Mouse (Mus musculus) CH12.LX (cell line): Measurements from ENCODE around the gene Olfr391-ps. TPM values are rescaled to one million over a fixed set of nuclear protein-coding genes. Genes with fewer than 3 reads are reported as not detected.

ENCODE experiments used
- DNase-seq: peaks from one replicate; pipeline ENCODE4 v3.0.0-alpha.2; 2013; ENCODE audit errors: extremely low read depth
- H3K27ac ChIP-seq: 2 replicates; pipeline ENCODE4 v1.5.1; 2012; ENCODE audit warnings: low read depth, mild to moderate bottlenecking, control low read depth, moderate library complexity; ENCODE audit not compliant: insufficient read depth
- H3K27me3 ChIP-seq: replicated peaks from 2 replicates; pipeline ENCODE3; 2012; ENCODE audit warnings: inconsistent platforms
- H3K36me3 ChIP-seq, 2 experiments: replicated peaks in 1 of 2; 2 replicates each; pipeline versions ENCODE3 to v1.6.1; 2012; ENCODE audit warnings: inconsistent platforms in 1 of 2, low read length in 1 of 2, mild to moderate bottlenecking in 1 of 2, mixed read lengths in 1 of 2, moderate library complexity in 1 of 2; ENCODE audit not compliant: control insufficient read depth in 1 of 2, insufficient read depth in 1 of 2
- H3K4me1 ChIP-seq, 2 experiments: 2 replicates each; pipeline ENCODE4 v1.6.1; 2012; ENCODE audit warnings: inconsistent platforms in 1 of 2, moderate library complexity in 1 of 2; ENCODE audit not compliant: insufficient read depth in 2 of 2, control insufficient read depth in 1 of 2
- H3K4me2 ChIP-seq: 2 replicates; pipeline ENCODE4 v1.6.1; 2012; ENCODE audit warnings: low read depth, mild to moderate bottlenecking, control low read depth; ENCODE audit not compliant: poor library complexity, insufficient read depth, severe bottlenecking
- H3K4me3 ChIP-seq, 3 experiments: fragments of 150-350 bp in 1 of 3; sonication (generic) in 1 of 3; replicated peaks in 1 of 3; 2 replicates each; pipeline versions ENCODE3 to v1.5.1; 2011 to 2012; ENCODE audit warnings: low read depth in 2 of 3, low read length in 2 of 3, mild to moderate bottlenecking in 2 of 3, moderate library complexity in 2 of 3, control low read depth in 1 of 3, improper control_type of control experiment in 1 of 3, inconsistent platforms in 1 of 3, mixed read lengths in 1 of 3; ENCODE audit not compliant: poor library complexity in 1 of 3
- H3K79me2 ChIP-seq: replicated peaks from 2 replicates; pipeline ENCODE4 v1.6.1; 2012; ENCODE audit warnings: mild to moderate bottlenecking, moderate library complexity; ENCODE audit not compliant: control insufficient read depth, poor library complexity, insufficient read depth, severe bottlenecking; ENCODE audit errors: extremely low read depth
- H3K9ac ChIP-seq: 2 replicates; pipeline ENCODE4 v1.6.1; 2012; ENCODE audit warnings: low read depth, mild to moderate bottlenecking, control low read depth, moderate library complexity; ENCODE audit not compliant: insufficient read depth
- H3K9me3 ChIP-seq: replicated peaks from 2 replicates; pipeline ENCODE3; 2012; ENCODE audit warnings: low read length, inconsistent platforms, mixed read lengths
- BHLHE40 ChIP-seq: IDR thresholded peaks from 2 replicates; pipeline ENCODE4 v1.6.1; 2011; ENCODE audit warnings: mild to moderate bottlenecking, low read depth, low read length, improper control_type of control experiment
- CHD2 ChIP-seq: IDR thresholded peaks from 2 replicates; pipeline ENCODE4 v1.6.1; 2011; ENCODE audit warnings: low read length, improper control_type of control experiment
- ELF1 ChIP-seq: IDR thresholded peaks from 2 replicates; pipeline ENCODE4 v1.6.1; 2014; ENCODE audit warnings: low read depth, mild to moderate bottlenecking, inconsistent platforms, low read length, improper control_type of control experiment
- ETS1 ChIP-seq: conservative IDR thresholded peaks from 2 replicates; pipeline ENCODE4 v1.6.1; 2012; ENCODE audit warnings: low read depth, mild to moderate bottlenecking, inconsistent platforms, low read length, improper control_type of control experiment, moderate library complexity
- GABPA ChIP-seq: IDR thresholded peaks from 2 replicates; pipeline ENCODE4 v1.6.1; 2012; ENCODE audit warnings: low read depth, low read length, improper control_type of control experiment, inconsistent platforms; ENCODE audit not compliant: insufficient replicate concordance
- IRF4 ChIP-seq: IDR thresholded peaks from 2 replicates; pipeline ENCODE4 v1.6.1; 2014; ENCODE audit warnings: low read depth, mild to moderate bottlenecking, inconsistent platforms, low read length, improper control_type of control experiment
- KAT2A ChIP-seq: IDR thresholded peaks from 2 replicates; pipeline ENCODE4 v1.6.1; 2012; ENCODE audit warnings: low read length, improper control_type of control experiment, inconsistent platforms; ENCODE audit not compliant: insufficient replicate concordance
- MAFK ChIP-seq: IDR thresholded peaks from 2 replicates; pipeline ENCODE4 v1.6.1; 2011; ENCODE audit warnings: low read length, improper control_type of control experiment; ENCODE audit not compliant: insufficient replicate concordance
- MEF2A ChIP-seq: IDR thresholded peaks from 2 replicates; pipeline ENCODE4 v1.6.1; 2014; ENCODE audit warnings: low read depth, mild to moderate bottlenecking, inconsistent platforms, low read length, improper control_type of control experiment, borderline replicate concordance
- MXI1 ChIP-seq: IDR thresholded peaks from 2 replicates; pipeline ENCODE4 v1.6.1; 2011; ENCODE audit warnings: mild to moderate bottlenecking, low read depth, low read length, improper control_type of control experiment
- MYC ChIP-seq: IDR thresholded peaks from 2 replicates; pipeline ENCODE4 v1.6.1; 2011; ENCODE audit warnings: low read depth, mild to moderate bottlenecking, improper control_type of control experiment, low read length
- NELFE ChIP-seq: IDR thresholded peaks from 2 replicates; pipeline ENCODE4 v1.6.1; 2011; ENCODE audit warnings: low read depth, low read length, improper control_type of control experiment
- POLR2AphosphoS2 ChIP-seq: IDR thresholded peaks from 2 replicates; pipeline ENCODE4 v1.6.1; 2011; ENCODE audit warnings: low read depth, low read length, improper control_type of control experiment
- RAD21 ChIP-seq: IDR thresholded peaks from 2 replicates; pipeline ENCODE4 v1.6.1; 2011; ENCODE audit warnings: low read depth, mild to moderate bottlenecking, low read length, improper control_type of control experiment, moderate library complexity
- RCOR1 ChIP-seq: conservative IDR thresholded peaks from 2 replicates; pipeline ENCODE4 v1.6.1; 2012; ENCODE audit warnings: low read depth, mild to moderate bottlenecking, inconsistent platforms, low read length, improper control_type of control experiment
- SIN3A ChIP-seq: IDR thresholded peaks from 2 replicates; pipeline ENCODE4 v1.6.1; 2012; ENCODE audit warnings: low read length, improper control_type of control experiment, inconsistent platforms
- SMC3 ChIP-seq: IDR thresholded peaks from 2 replicates; pipeline ENCODE4 v1.6.1; 2011; ENCODE audit warnings: low read depth, low read length, improper control_type of control experiment
- TBP ChIP-seq: conservative IDR thresholded peaks from 2 replicates; pipeline ENCODE4 v1.6.1; 2011; ENCODE audit warnings: low read depth, low read length, improper control_type of control experiment
- USF2 ChIP-seq: conservative IDR thresholded peaks from 2 replicates; pipeline ENCODE4 v1.6.1; 2011; ENCODE audit warnings: low read depth, low read length, improper control_type of control experiment
- ZMIZ1 ChIP-seq: IDR thresholded peaks from 2 replicates; pipeline ENCODE4 v1.6.1; 2012; ENCODE audit warnings: low read depth, mild to moderate bottlenecking, inconsistent platforms, low read length, improper control_type of control experiment
- dilution Hi-C: fragments of 300-500 bp; cut with MboI; formaldehyde crosslinking; loops from 2 replicates; pipeline ENCODE4 v1.14.3; 2020; ENCODE audit warnings: low sequenced_read_pairs; ENCODE audit not compliant: extremely low pct_unique_long_range_greater_than_20kb, extremely low pct_ligation_motif_present
- in situ Hi-C: fragments of 300-500 bp; cut with MboI; formaldehyde crosslinking; loops from 3 replicates; pipeline ENCODE4 v1.14.3; 2019; ENCODE audit warnings: low sequenced_read_pairs, low pct_ligation_motif_present, low pct_unique_long_range_greater_than_20kb, mixed read lengths
- polyA plus RNA-seq: library from polyadenylated mRNA; unstranded; fragments of >175 nt; gene quantifications from 2 replicates; pipeline ENCODE4 v1.2.1, GENCODE M21; 2012; ENCODE audit warnings: low read depth; ENCODE audit not compliant: insufficient read length
- total RNA-seq, 2 experiments: library from RNA; depleted of rRNA; stranded (reverse); fragments of 300-350 nt in 1 of 2; fragments of >200 nt in 1 of 2; gene quantifications; 2 replicates each; pipeline ENCODE4 v1.2.3; 2012 to 2014

The Olfr391-ps gene
- total RNA-seq (2012; rRNA removed) = not detected in 2 replicates
- total RNA-seq (2014; rRNA removed) = not detected in 2 replicates
- polyA plus RNA-seq = not detected in 2 replicates

DNA sequence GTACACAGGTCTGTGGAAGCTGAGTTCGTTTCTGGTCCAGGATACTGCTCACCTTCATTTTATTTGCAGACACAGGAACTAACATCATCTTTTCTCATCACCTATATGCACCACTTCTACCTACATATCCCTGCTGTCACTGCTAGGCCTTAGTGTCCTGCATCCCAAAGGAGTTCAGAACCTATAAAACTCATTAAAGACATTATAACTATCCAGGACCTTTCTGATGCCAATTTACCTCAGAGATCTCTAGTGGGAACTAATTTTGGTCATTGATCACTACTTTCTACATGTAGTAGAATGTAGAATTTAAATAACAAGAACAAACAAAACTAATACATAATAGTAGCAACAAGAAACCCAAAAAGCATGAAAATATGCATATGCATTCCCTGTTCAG, at the start of gene Olfr391-ps:
Olfr391-ps (minus strand) TSS at position 101 of the 400 bp plus-strand sequence.
- Histone ChIP-seq H3K27ac (no peak within 1 kb of the TSS), H3K9me3 (no peaks in the 10 kb centered on the region), H3K4me3 (no peak within 1 kb of the TSS), H3K27me3 (peaks cover 60% of the 10 kb centered on the region), H3K9ac (no peak within 1 kb of the TSS), H3K4me2 (no peak within 1 kb of the TSS), H3K4me1 (no peaks in the 10 kb centered on the region), H3K79me2 (no peaks in the 10 kb centered on the region), H3K36me3 (no peaks in the 10 kb centered on the region)
- no peak for TF ChIP-seq RCOR1
- TF ChIP-seq CHD2 = no peak
- TF ChIP-seq BHLHE40 = no peak
- TF ChIP-seq IRF4 = no peak
- no peak for TF ChIP-seq KAT2A
- TF ChIP-seq GABPA = no peak
- no peak for TF ChIP-seq ETS1
- no peak for TF ChIP-seq RAD21
- no peak for TF ChIP-seq ELF1
- no peak for TF ChIP-seq USF2
- no peak for TF ChIP-seq ZMIZ1
- no peak for TF ChIP-seq MEF2A
- no peak for TF ChIP-seq POLR2AphosphoS2
- no peak for DNase-seq
- in situ Hi-C loops (no loop called here), dilution Hi-C loops (no loop called here)

DNA sequence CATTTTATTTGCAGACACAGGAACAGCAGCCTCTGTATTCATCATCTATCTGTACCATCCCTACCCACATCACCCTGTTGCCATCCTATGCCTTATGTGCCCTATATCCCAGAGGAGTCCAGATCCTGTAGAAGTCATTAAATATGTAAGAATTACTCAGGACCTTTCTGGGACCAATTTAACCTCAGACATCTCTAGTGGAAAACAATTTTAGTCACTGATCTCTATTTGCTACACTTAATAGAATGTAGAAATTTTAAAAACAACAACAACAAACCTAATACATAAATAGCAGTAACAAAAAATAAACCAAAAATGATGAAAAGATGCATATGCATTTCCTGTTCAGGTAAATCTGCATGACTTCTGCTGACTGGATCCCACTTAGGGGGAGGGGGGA, 48.5 kb upstream of the Olfr391-ps start, which contains the start of gene Olfr393:
Olfr393 (minus strand) TSS at position 101 of the 400 bp plus-strand sequence.
- H3K27me3 ChIP-seq = peaks cover 46% of the 10 kb centered on the region

More for the DNA sequence above, 48.5 kb upstream of the Olfr391-ps start, which contains the start of gene Olfr393:
- Histone ChIP-seq H3K9me3 (no peaks in the 10 kb centered on the region), H3K36me3 (no peaks in the 10 kb centered on the region), H3K9ac (no peak within 1 kb of the TSS), H3K79me2 (no peaks in the 10 kb centered on the region), H3K4me1 (no peaks in the 10 kb centered on the region), H3K4me3 (no peak within 1 kb of the TSS), H3K4me2 (no peak within 1 kb of the TSS), H3K27ac (no peak within 1 kb of the TSS)
- no peak for DNase-seq
- dilution Hi-C loops (no loop called here), in situ Hi-C loops (no loop called here)
- no peak for TF ChIP-seq TBP
- TF ChIP-seq GABPA = no peak
- TF ChIP-seq KAT2A = no peak
- TF ChIP-seq SMC3 = no peak
- no peak for TF ChIP-seq MAFK
- TF ChIP-seq NELFE = no peak
- no peak for TF ChIP-seq SIN3A
- no peak for TF ChIP-seq RCOR1
- no peak for TF ChIP-seq USF2
- TF ChIP-seq MYC = no peak
- TF ChIP-seq MXI1 = no peak
